Mouse (Mus musculus) intestine, postnatal 0 days (tissue): ENCODE results near the gene Mpv17. TPM values are rescaled to one million over a fixed set of nuclear protein-coding genes. Genes with fewer than 3 reads are reported as not detected.

Experiments
- ATAC-seq: fragments of 200-750 bp; cut with Nextera tagmentation; 2 replicates; pipeline ENCODE4 v1.8.0; 2017; ENCODE audit warnings: mild to moderate bottlenecking, moderate TSS enrichment, moderate library complexity
- H3K27ac ChIP-seq: fragments of 300-500 bp; sonication (generic); 2 replicates; pipeline ENCODE4 v1.5.1; 2014; ENCODE audit warnings: mild to moderate bottlenecking, low read depth, low read length, moderate library complexity
- H3K27me3 ChIP-seq: fragments of 300-500 bp; sonication (generic); replicated peaks from 2 replicates; pipeline ENCODE4 v1.6.1; 2014; ENCODE audit warnings: low read length, mixed read lengths; ENCODE audit not compliant: control insufficient read depth, insufficient read depth
- H3K36me3 ChIP-seq: fragments of 300-500 bp; sonication (generic); 2 replicates; pipeline ENCODE4 v1.6.1; 2014; ENCODE audit warnings: mild to moderate bottlenecking, moderate library complexity; ENCODE audit not compliant: control insufficient read depth, insufficient read depth
- H3K4me1 ChIP-seq: fragments of 300-500 bp; sonication (generic); replicated peaks from 2 replicates; pipeline ENCODE4 v1.6.1; 2014; ENCODE audit warnings: antibody characterized with exemption, low read length, mixed read lengths; ENCODE audit not compliant: control insufficient read depth, insufficient read depth
- H3K4me2 ChIP-seq: fragments of 300-500 bp; sonication (generic); replicated peaks from 2 replicates; pipeline ENCODE4 v1.6.1; 2014; ENCODE audit warnings: low read depth, mild to moderate bottlenecking, moderate library complexity
- H3K4me3 ChIP-seq: fragments of 300-500 bp; sonication (generic); 2 replicates; pipeline ENCODE4 v1.5.1; 2014; ENCODE audit warnings: low read depth, low read length
- H3K9ac ChIP-seq: fragments of 300-500 bp; sonication (generic); 2 replicates; pipeline ENCODE4 v1.6.1; 2014; ENCODE audit warnings: mild to moderate bottlenecking, low read depth, low read length
- H3K9me3 ChIP-seq: fragments of 300-500 bp; sonication (generic); 2 replicates; pipeline ENCODE4 v1.6.1; 2016; ENCODE audit warnings: mixed run types; ENCODE audit not compliant: control insufficient read depth
- CTCF ChIP-seq: sonication (generic); IDR thresholded peaks from 2 replicates; pipeline ENCODE4 v1.5.1; 2016; ENCODE audit warnings: low read depth, mild to moderate bottlenecking, control low read depth, antibody characterized with exemption, moderate library complexity
- WGBS: fragments of 180-500 bp; shearing (Covaris S2); extraction: QIAGEN DNeasy Blood & Tissue Kit; methylation state at CpG from one replicate; pipeline ENCODE4 v1.1.7; 2014; 5-methylcytosine and 5-hydroxymethylcytosine counted together
- polyA plus RNA-seq: library from polyadenylated mRNA; unstranded; fragments of >200 nt; fragmentation: Nextera tagmentation; extraction: Ambion mirVana; gene quantifications from 2 replicates; pipeline ENCODE4 v1.2.1, GENCODE M21; 2015

Mpv17 gene
- polyA plus RNA-seq, 1 experiment from 2014 or later = 38.8 TPM

- no peaks in the 10 kb centered on the region for H3K4me1 ChIP-seq
- H3K36me3 ChIP-seq = peaks cover 80% of the 10 kb centered on the region
- H3K9me3 ChIP-seq = no peaks in the 10 kb centered on the region
- no peaks in the 10 kb centered on the region for H3K27me3 ChIP-seq
- 85% methylated on average over 1 of the region's 1 CpGs for WGBS
- H3K9ac ChIP-seq = no peak overlapping the region
- no peak overlapping the region for H3K4me3 ChIP-seq
- no peak for TF ChIP-seq CTCF
- H3K4me2 ChIP-seq = no peak overlapping the region
- no peak for ATAC-seq
- peak overlapping the region; percentile 15; the same call in 1 of the 2 replicates for H3K27ac ChIP-seq
Observed at GRCm38 (mm10) chr5:31164878-31165277, 10.8 kb upstream of the Mpv17 start.

DNA sequence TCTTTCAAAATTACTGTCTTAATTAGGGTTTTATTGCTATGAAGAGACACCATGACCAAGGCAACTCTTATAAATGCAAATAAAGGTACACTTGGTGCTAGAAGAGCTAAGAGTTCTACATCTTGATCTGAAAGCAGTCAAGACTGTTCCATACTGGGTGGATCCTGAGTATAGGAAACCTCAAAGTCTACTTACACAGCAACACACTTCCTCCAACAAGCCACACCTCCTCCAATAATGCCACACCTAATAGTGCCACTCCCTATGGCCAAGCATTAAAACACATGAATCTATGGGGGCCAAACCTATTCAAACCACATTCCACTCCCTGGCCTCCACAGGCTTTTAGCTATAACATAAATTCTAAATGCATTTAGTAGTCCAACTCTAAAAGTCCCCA, 8.4 kb upstream of the Mpv17 start:
- H3K27ac ChIP-seq = no peak overlapping the region
- H3K4me1 ChIP-seq = no peaks in the 10 kb centered on the region
- ATAC-seq = peak; percentile 69
- H3K4me2 ChIP-seq = no peak overlapping the region
- H3K4me3 ChIP-seq = no peak overlapping the region
- no peak for TF ChIP-seq CTCF
- peaks cover 81% of the 10 kb centered on the region for H3K36me3 ChIP-seq
- H3K9me3 ChIP-seq = no peaks in the 10 kb centered on the region
- no peaks in the 10 kb centered on the region for H3K27me3 ChIP-seq
- H3K9ac ChIP-seq = no peak overlapping the region

GRCm38 (mm10) chr5:31153516-31154151, 417 bp downstream of the Mpv17 start:
- ATAC-seq = 0 out of 2 replicates have a peak, but pooled peaks have one; percentile 5
- WGBS = 25% methylated on average over 6 of the region's 6 CpGs
- peak overlapping the region; percentile 57 for H3K27ac ChIP-seq

GRCm38 (mm10) chr5:31151746-31152145, 2.3 kb downstream of the Mpv17 start:
- Histone ChIP-seq H3K27me3 (no peaks in the 10 kb centered on the region), H3K4me2 (no peak overlapping the region), H3K36me3 (0 out of 2 replicates have a peak, but pooled peaks cover 4% of the 10 kb centered on the region), H3K4me3 (no peak overlapping the region), H3K27ac (peak overlapping the region; percentile 50; the same call in 1 of the 2 replicates), H3K9ac (no peak overlapping the region), H3K9me3 (no peaks in the 10 kb centered on the region), H3K4me1 (peaks cover 5% of the 10 kb centered on the region)
- WGBS = 70% methylated on average over 3 of the region's 3 CpGs
- TF ChIP-seq CTCF = peak; percentile 54
- ATAC-seq = peak; percentile 42; the same call in 1 of the 2 replicates

More at GRCm38 (mm10) chr5:31153516-31154151, 417 bp downstream of the Mpv17 start:
- Histone ChIP-seq H3K27me3 (no peaks in the 10 kb centered on the region), H3K4me1 (peaks cover 5% of the 10 kb centered on the region), H3K36me3 (peaks cover 23% of the 10 kb centered on the region), H3K4me2 (peak overlapping the region; percentile 79), H3K9ac (peak overlapping the region; percentile 71), H3K9me3 (no peaks in the 10 kb centered on the region), H3K4me3 (peak overlapping the region; percentile 73)
- no peak for TF ChIP-seq CTCF

DNA sequence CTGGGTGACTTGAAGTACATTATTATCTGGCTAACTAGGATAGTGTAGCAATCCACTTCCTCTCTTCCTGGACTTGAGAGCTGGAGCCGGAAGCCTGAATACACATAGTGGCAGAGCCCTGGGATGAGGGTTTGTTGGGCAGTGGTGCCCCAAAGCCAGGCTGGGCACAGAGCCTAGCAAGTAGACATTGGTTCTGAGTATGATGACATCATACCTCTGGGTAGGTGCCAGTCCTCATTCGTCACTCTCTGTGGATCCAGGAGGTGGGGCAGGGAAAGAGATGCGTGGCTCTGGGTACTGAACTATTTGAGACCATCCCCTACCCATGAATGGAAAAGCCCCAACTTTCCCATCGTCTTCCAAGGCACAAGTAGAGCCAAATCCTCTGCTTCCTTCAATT, 4.3 kb downstream of the Mpv17 start:
- Histone ChIP-seq H3K27ac (no peak overlapping the region), H3K4me2 (no peak overlapping the region), H3K4me1 (peaks cover 5% of the 10 kb centered on the region), H3K9me3 (no peaks in the 10 kb centered on the region), H3K27me3 (no peaks in the 10 kb centered on the region), H3K9ac (no peak overlapping the region), H3K4me3 (no peak overlapping the region), H3K36me3 (peaks cover 16% of the 10 kb centered on the region; the same call in 1 of the 2 replicates)
- 85% methylated on average over 4 of the region's 4 CpGs for WGBS
- TF ChIP-seq CTCF = no peak
- ATAC-seq = no peak

DNA sequence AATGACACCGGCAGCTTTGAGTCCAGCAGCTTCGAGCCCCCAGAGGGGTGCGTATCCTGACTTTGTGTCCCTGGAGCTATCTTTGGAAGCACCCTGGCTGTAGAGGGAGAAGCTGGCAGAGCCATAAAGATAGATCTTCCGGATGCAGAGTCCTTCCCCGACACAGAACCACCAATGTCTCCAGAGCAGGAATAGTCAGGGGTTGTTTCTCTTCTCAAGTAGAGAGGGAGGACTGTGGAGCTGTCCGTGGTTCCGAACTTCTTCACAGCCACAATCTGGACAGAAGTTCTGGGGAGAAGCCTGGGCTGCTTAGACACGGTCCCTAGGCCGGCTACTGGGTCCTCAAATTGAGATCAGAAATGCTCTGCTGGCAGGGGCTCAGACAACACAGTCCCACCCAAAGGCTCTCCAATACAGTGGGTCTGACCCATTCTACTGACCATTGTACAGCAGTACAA, 15.1 kb downstream of the Mpv17 start:
- Histone ChIP-seq H3K27ac (no peak overlapping the region), H3K9ac (no peak overlapping the region), H3K27me3 (peaks cover 53% of the 10 kb centered on the region), H3K4me3 (no peak overlapping the region), H3K9me3 (no peaks in the 10 kb centered on the region), H3K4me1 (no peaks in the 10 kb centered on the region), H3K36me3 (peaks cover 11% of the 10 kb centered on the region; the same call in 1 of the 2 replicates), H3K4me2 (peak overlapping the region; percentile 37; the same call in 1 of the 2 replicates)
- 8% methylated on average over 9 of the region's 9 CpGs for WGBS
- no peak for ATAC-seq
- TF ChIP-seq CTCF = no peak
